Mouse (Mus musculus) ovary, postnatal 36 days (tissue): ENCODE results near the gene Gon4l.
"Not testable (repeated sequence)": the region's sequence is repeated elsewhere in the genome, so short reads cannot be mapped to it uniquely, and the experiment has no call there.

ENCODE experiments used
- DNase-seq: peaks from one replicate; pipeline ENCODE4 v3.0.0; 2022; ENCODE audit warnings: low spot score, mixed read lengths

Gene Gon4l

DNA sequence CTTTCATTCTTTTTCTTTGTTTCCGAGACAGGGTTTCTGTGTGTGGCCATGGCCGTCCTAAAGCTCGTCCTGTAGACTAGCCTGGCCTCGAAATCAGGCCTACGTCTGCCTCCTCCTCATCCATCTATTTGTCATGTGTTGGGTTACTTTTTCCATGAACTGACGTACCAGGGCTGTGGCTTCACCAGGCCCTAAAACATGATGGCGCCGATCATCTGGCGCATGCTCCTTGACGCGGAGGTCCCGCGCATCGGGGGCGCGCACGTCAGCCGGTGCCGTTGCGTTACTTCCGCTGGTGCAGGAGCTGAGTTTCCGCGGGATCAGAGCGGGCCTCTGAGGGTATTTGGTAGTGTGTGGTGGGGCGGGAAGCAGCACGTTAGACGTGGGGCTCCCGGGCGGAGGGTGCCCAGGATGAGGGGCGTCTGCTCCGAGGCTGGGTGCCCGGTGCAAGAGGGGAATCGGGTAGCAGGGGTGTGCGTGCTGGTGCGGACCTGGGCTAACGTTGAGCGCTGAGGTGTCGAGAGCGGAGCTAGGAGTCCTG, at the start of gene Gon4l:
Gene Gon4l (plus strand): TSS at position 281 of the 541 bp plus-strand sequence.
- DNase-seq, result peak; percentile 26

DNA sequence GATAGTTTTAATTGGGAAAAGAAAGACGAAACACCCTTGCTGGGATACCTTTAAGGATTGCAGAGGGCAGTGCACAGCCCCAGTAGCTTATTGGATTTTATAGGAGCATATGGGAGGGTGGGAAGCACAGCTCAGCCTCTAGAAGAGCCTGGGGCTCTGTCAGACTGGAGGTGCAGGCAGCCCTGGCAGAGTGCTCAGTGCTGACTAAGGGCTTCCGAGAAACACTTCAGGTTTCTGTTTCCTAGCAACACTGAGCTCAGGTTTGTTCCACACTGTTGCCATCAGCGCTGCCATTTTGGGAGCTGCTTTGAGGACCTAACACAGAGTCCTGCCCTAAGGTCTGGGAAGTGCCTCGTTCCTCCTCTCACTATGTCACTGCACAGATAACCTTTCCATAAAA, 48.7 kb upstream of the Gon4l start:
- DNase-seq, result not testable (repeated sequence)

DNA sequence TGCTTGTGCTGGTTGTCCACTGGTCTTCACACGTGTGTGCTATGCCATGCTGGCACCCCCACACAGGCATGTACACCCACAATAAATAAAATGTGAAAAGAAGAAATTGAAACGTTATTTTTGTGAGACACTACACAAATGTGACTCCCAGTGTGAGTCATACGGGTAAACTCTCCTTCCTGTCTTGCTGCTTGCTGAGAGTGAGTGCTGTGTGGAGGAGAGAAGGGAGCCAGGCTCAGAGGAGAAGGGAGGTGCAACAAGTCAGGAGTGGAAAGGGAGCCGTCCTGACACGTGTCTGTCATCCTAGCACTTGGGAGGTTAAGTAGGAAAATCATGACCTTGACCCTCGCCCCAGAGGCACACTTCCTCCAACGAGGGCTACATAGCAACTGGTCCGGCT, 48.2 kb upstream of the Gon4l start:
- not testable (repeated sequence) for DNase-seq

DNA sequence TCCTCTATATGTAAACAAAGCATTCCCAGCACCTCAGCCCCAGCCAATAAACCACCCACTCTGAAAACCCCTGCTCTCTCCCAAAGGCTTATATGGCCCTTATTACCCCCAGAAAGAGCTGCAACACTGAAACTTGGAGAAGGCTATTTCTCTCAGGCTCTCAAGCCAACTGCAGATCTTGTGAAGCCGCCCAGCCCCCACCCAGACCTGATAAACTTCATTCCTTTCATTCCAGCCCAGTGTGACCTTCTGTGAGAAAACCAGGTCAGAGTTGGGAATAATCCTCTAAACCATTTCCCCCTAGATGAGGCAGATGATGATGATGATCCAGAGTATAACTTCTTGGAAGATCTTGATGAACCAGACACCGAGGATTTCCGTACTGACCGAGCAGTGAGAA, 47.0 kb upstream of the Gon4l start:
- DNase-seq, result not testable (repeated sequence)

DNA sequence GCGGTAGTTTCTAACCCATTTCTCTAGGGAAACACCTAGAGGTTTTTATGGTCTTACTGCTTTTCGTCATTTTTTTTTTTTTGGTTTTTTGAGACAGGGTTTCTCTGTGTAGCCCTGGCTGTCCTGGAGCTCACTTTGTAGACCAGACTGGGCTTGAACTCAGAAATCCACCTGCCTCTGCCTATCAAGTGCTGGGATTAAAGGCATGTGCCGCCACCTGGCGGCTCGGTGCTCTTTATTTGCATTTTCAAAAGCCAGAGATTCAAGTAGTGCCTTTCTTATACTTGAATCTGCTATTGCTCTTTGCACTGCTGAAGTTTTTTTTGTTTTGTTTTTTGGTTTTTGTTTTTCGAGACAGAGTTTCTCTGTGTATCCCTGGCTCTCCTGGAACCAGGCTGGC, 37.5 kb upstream of the Gon4l start:
- not testable (repeated sequence) for DNase-seq

DNA sequence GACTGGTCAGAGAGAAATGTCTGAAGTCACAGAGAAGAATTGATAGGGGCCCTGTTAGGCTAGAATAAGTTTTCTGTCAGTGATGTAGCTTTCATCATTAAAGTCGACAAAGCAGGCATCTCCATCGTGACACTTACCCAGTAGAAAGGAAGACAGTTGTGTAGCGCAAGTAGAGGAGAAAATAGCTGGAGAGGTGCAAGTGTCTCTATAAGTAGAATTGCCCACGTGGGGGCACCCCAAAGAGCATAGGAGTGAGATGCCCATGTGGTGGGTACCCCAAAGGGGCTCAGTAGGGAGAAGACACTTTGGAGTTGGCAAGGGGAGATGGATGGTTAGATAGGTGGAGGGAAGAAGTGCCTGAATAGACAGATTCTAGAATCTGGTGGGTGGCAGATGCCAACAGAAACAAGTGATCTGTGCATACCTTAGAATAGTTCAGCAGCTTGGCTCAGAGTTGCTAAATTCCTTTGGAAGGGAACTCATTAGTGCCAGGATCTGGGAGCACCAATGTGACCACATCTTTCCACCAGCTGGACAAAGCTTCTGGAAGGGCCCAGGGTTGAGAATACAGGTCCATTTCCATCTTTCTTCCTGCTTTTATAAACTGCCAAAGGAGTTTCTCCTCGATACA, 31.0 kb upstream of the Gon4l start:
- no peak for DNase-seq

DNA sequence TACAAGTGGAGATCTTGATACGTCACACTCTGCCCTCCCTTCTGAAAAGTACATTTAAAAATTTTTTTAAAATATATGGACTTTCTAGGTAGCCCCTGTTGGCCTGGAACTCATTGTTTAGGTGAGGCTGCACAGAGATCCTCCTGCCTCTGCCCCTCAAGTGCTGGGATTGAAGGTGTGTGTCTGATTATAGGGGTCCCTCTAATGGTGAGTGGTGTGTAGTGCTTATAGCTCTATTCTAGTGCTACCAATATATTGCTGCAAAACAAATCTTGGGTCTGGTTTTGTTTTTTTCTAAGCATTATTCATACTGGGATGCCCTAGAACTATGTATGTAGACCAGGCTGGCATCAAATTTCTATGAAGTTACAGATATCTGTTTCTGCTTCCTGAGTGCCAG, 9.3 kb upstream of the Gon4l start:
- no peak for DNase-seq

DNA sequence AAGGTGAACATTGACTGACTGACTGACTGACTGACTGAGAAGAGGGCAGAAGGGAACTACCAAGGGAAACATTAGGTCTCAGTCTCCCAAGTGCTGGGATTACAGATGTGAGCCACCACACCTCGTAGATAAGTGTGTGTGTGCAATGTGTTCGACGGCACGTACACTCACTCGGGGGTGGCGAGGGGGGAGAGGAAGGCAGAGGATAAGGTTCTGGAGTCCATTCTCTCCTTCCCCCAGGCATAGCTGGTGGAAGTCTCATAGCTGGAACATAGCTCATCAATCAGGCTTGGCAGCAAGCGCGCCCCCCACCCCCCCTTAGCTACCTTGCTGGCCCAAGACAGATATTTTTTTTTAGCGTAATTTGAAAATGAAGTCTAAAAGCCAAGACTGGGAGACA, 7.8 kb upstream of the Gon4l start:
- DNase-seq, result no peak

DNA sequence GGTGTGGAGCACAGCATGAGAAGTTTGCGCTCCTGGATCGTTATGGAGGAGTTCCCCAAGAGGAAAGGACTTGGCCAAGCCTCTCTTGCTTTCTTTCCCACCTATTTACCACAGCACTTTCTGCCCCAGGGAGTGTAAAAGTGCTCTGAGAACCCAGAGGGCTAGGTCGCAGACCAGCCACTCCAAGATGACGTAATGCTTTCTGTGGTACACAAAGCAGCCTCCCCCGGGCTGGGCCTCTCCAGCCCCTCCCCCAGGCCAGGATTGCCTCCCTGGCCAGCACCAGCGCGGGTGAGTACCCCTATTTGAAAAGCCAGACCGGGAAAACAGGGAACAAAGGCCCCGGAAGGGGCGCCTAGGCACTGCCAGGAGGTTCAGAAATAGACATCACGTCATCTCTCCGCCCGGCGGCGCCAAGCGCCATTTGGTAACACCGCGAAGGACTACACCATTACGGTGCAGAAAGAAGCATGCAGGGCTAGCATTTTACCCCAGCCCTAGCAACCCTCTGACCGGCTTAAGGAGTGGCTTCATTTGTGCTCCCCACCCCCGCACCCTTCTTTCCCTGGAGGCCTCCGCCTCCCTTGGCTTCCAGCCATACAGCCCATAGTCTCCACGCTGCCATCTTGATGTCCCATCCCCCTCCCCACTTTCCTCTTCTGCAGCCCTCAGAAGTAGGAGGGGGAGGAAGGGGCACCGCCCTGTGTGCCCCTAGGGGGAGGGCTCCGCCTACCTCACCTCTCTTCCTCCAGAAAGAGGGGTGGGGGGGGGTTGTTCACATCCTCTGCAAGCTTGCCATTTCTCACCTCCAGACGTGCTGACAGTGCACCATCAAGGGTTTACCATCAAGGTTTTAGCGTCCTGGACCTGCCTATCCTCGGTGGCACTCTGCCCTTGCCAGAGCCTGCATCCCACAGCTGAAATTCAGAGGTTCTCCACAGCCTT, 3.6 kb upstream of the Gon4l start:
- peak; percentile 61 for DNase-seq

DNA sequence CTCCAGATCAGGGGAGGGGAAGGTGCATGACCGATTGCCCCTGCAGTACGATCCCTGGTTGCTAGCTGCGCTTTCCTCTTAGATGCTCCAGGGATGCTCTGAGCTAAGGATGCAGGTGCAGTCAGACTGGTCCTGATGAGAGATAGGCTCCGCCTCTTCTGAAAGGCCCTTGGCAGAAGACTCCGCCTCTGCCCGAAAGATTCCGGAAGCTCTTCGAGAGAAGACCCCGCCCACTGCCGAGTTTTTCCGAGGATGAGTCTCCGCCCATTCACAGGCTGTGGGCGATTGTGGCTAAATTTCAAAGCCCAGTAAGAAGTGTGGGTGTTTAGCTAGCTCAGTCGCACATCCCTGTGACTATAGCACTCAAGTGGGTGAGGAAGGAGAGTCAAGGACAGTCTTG, 2.6 kb upstream of the Gon4l start:
- DNase-seq, result peak; percentile 38

DNA sequence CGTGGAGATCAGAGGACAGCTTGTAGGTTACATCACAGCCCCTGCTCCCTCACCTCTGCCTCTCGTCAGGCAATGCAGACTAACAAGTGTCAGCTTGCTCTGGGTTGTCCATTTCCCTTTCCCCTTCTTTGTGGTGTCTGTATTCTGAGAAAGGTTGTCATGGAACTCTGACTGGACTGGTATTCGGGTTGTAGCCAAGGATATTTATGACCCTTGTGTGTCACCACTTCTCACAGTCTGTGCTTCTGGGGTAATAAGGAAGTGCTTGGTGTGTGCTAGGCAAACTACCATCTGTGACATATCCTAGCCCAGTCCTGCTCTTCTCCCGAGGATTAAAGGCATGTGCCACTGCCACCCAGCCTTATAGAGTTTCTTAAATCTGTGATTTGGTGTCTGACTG, 14.1 kb downstream of the Gon4l start:
- DNase-seq, result no peak

DNA sequence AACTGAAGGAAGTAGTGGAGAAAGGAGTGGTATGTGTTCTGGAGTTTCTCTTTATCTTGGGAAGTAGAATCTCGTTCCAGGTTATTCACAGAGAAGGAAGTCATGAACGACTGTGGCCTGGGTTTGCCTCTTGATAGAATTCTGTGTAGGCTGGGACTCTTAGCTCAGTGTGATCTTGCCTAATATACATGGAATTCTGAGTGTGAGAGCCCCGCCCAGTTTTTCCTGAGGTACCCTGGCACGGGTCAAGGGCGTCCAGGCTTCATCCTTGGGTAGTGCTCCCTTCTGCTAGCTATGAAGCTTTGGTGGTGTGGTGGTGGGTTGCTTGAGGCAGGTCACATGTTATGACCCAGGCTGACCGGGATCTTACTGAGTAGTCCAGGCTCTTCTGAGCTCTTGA, 20.8 kb downstream of the Gon4l start:
- DNase-seq, result no peak

DNA sequence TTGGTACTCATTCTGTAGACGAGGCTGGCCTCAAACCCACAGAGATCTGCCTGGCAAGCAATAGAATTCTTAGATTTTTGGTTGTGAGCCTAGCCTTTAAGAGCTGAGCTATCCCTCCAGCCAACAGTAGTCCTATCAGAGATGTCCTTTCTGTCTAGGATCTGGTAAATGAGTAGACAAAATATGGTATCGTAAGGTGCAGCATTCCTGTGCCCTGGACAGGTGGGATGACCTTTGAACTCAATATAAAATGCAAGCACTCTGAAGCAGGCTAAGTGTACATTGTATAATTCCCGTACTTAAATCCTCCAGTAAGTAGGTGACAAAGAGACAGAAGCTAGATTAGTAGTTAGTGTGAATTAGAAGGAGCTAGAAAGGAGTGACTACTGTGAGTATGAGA, 27.1 kb downstream of the Gon4l start:
- DNase-seq, result no peak

DNA sequence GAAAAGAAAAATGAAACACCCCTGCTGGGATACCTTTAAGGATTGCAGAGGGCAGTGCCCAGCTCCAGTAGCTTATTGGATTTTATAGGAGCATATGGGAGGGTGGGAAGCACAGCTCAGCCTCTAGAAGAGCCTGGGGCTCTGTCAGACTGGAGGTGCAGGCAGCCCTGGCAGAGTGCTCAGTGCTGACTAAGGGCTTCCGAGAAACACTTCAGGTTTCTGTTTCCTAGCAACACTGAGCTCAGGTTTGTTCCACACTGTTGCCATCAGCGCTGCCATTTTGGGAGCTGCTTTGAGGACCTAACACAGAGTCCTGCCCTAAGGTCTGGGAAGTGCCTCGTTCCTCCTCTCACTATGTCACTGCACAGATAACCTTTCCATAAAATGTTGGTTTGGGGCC, 31.7 kb downstream of the Gon4l start:
- DNase-seq, result not testable (repeated sequence)

DNA sequence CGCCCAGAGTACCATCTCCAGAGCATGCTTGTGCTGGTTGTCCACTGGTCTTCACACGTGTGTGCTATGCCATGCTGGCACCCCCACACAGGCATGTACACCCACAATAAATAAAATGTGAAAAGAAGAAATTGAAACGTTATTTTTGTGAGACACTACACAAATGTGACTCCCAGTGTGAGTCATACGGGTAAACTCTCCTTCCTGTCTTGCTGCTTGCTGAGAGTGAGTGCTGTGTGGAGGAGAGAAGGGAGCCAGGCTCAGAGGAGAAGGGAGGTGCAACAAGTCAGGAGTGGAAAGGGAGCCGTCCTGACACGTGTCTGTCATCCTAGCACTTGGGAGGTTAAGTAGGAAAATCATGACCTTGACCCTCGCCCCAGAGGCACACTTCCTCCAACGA, 32.1 kb downstream of the Gon4l start:
- not testable (repeated sequence) for DNase-seq

DNA sequence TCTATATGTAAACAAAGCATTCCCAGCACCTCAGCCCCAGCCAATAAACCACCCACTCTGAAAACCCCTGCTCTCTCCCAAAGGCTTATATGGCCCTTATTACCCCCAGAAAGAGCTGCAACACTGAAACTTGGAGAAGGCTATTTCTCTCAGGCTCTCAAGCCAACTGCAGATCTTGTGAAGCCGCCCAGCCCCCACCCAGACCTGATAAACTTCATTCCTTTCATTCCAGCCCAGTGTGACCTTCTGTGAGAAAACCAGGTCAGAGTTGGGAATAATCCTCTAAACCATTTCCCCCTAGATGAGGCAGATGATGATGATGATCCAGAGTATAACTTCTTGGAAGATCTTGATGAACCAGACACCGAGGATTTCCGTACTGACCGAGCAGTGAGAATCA, 33.4 kb downstream of the Gon4l start:
- not testable (repeated sequence) for DNase-seq

DNA sequence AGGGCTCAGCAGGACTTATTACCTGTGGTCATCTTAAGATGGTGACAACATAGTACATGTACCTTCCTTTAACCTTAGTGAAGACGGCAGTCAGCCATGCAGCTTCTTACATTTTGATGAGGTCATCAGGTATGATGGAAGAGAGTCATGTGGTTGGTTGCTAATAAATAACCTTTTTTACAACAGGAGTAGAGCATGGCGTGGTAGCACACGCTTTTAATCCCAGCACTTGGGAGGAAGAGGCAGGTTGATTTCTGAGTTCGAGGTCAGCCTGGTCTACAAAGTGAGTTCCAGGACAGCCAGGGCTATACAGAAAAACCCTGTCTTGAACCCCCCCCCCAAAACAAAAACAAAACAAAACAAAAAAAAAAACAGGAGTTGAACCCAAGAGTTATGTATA, 47.5 kb downstream of the Gon4l start:
- DNase-seq, result not testable (repeated sequence)

DNA sequence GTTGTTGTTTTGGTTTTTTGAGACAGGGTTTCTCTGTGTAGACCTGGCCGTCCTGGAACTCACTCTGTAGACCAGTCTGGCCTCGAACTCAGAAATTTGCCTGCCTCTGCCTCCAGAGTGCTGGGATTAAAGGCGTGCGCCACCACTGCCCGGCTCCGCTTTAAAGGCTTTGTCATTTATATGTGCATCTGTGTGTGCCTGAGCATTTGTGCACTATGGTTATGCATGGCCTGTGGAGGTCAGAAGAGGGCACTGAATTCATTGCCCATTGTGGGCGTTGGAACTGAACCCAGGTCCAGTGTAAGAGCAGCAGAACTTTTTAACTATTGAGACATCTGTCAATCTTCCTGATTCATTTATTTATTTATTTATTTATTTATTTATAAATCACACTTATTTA, 58.0 kb downstream of the Gon4l start:
- DNase-seq, result not testable (repeated sequence)

DNA sequence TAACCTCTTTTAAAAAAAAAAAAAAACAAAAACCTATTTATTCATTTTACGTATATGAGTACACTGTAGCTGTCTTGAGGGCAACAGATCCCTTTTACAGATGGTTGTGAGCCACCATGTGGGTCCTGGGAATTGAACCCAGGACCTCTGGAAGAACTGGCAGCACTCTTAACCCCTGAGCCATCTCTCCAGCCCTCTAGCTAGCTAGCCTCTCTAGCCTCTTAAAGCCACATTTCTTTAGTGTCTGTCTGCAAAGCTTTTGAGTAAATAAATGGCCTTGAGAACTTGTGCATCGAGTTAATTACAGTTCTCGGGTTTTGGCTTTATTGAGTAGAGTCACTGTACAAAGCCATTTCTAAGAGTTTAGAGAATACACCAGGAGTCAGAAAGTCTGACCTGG, 69.8 kb downstream of the Gon4l start:
- no peak for DNase-seq

DNA sequence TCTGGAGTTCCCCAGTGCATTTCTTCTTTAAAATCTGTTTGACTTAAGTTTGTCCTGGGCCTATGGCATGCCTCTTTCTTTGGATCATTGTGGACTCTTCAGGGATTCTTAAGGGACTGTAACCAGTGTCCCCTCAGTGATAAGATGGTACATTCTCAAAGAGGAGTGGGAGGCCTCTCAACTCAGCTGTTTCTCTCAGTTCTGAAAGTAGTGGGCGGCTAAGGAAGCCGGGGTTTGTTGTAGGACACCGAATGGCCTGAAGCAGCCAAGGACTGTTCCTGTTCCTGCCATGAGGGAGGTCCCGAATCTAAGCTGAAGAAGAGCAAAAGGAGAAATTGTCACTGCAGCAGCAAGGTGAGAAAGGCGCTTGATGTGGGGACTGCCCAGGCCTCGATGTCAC, 70.2 kb downstream of the Gon4l start:
- no peak for DNase-seq

DNA sequence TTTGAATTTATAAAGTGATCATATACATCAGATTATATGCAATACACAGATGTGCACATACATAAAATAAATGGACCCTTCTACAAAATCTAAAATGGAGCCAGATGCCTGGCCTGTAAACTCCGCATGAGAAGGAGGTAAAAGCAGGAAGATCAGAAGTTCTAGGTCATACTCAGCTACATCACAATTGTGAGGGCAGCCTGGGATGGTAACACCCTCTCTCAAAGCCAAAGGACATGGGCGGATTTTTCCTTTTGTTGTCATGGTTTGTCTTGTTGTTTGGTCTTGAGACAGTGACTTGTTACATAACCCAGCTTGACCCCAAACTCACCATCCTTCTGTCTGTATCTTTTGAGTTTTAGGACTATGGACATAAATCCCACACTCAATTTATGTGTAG, 70.7 kb downstream of the Gon4l start:
- DNase-seq, result no peak

DNA sequence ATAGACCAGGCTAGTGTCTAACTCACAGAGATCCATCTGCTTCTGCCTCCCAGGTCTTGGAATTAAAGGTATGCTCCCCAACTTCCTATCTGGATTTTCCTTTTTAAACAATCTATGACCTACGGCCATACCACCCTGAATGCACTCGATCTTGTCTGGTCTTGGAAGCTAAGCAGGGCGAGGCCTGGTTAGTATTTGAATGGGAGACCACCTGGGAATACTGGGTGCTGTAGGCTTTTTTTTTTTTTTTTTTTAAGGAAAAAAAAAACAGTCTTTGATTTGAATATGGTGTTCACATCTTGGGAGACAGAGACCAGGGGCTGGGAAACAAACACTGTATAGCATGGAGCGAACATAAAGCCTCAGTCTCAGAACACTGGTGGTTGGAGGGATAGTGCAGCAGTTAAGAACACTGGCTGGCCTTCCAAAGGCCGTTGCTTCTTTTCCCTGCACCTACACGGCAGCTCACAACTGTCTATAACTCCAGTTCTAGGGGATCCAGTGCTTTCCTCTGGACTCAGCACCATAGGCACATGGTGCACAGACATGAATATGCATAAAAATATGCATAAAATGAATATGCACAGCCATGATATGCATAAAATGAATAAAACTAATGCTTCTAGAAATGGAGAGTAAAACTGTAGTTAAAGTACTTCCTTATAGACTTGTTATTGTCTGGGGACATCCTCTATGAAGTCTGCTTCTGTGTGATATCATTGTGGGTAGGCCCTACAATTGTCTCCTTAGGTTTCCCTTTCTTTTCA, 71.5 kb downstream of the Gon4l start:
- DNase-seq, result no peak
